21 mouse cellular contexts compared by ENCODE assay signal in the genomic region with DNA sequence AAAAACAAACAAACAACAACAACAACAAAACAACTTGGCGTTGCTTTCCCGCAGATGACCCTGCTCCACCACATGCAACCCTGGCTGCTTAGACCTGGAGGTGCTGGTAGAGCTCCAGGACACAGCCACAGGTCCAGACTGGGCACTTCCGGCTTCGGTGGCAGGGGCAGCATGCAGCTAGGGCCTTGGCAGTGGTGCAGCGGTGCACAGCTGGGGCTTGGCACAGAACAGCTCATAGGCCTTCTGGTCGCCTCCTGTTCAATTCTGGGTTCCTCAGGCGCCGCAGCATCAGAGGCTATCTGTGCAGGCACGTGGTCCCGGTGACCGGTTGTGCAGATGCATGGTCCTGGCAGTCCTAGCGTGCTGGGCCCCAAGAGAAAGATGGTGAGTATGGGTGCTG.
A peak's percentile ranks its signal among the peaks of the same experiment; 100 is the strongest.
DNase-seq lines count a peak whose midpoint lies in the region; ATAC-seq and TF ChIP-seq lines count a peak whose summit lies in the region.
"Had no signal": no experiment of that assay in that cellular context is flagged by ENCODE, and none has a peak within 500 bp of the region (broad histone marks: within the 10 kb centered on the region; RNA-seq: fewer than 3 reads in every experiment).

No protein-coding gene starts in this region.

- no peak overlapping the region for H3K4me2 ChIP-seq in forebrain, postnatal 0 days (ENCODE audit: low read depth)
- H3K4me2 ChIP-seq in hindbrain, embryonic 14.5 days (replicated peaks), result no peak overlapping the region
- H3K4me2 ChIP-seq in hindbrain, embryonic 16.5 days (ENCODE audit: low read length), result no peak overlapping the region
- H3K4me2 ChIP-seq: embryonic facial prominence, embryonic 12.5 days; embryonic facial prominence, embryonic 15.5 days; forebrain, embryonic 13.5 days; forebrain, embryonic 15.5 days had no signal

- no peak overlapping the region for H3K4me3 ChIP-seq in forebrain, postnatal 0 days (ENCODE audit: low read depth, low read length)
- no peak overlapping the region for H3K4me3 ChIP-seq in forebrain, embryonic 10.5 days
- no peak overlapping the region for H3K4me3 ChIP-seq in hindbrain, embryonic 14.5 days (replicated peaks; ENCODE audit: low read length)
- H3K4me3 ChIP-seq in hindbrain, embryonic 16.5 days (ENCODE audit: low read length), result no peak overlapping the region
- H3K4me3 ChIP-seq in megakaryocyte, embryonic 14.5 days (replicated peaks), result peak overlapping the region; percentile 60
- H3K4me3 ChIP-seq: embryonic facial prominence, embryonic 12.5 days; embryonic facial prominence, embryonic 15.5 days; erythroblast, embryonic 14.5 days; forebrain, embryonic 13.5 days; forebrain, embryonic 15.5 days had no signal

- DNase-seq in cerebellum, postnatal 14 days, result peak; percentile 17 to 54
- DNase-seq in cerebellum, adult 18-20 months, result no peak
- DNase-seq in forebrain, postnatal 0 days, result no peak
- no peak for DNase-seq in forebrain, embryonic 10.5 days (ENCODE audit: extremely low spot score, low spot score)
- no peak for DNase-seq in hindbrain, embryonic 14.5 days (ENCODE audit: low spot score)
- DNase-seq: adrenal gland, adult 2 months; adrenal gland, postnatal 10 days; adrenal gland, postnatal 25 days; cerebellum, adult 11 months; cerebellum, adult 8-10 months; cerebellum, adult 9-11 months; cerebellum, postnatal 36 days; embryo, embryonic 11 days had no signal

- ATAC-seq in forebrain, postnatal 0 days, result 0 out of 2 replicates have a peak, but pooled peaks have one; percentile 10
- ATAC-seq in hindbrain, embryonic 14.5 days (ENCODE audit: low FRiP score), result 0 out of 2 replicates have a peak, but pooled peaks have one; percentile 27
- no peak for ATAC-seq in hindbrain, embryonic 16.5 days
- no peak for ATAC-seq in megakaryocyte, adult 5-6 weeks (ENCODE audit: poor library complexity, severe bottlenecking)
- ATAC-seq: forebrain, embryonic 13.5 days; forebrain, embryonic 15.5 days had no signal

- H3K9me3 ChIP-seq in forebrain, postnatal 0 days (ENCODE audit: low read length), result peaks cover 3% of the 10 kb centered on the region; the same call in 1 of the 2 replicates
- peaks cover 35% of the 10 kb centered on the region; the same call in 1 of the 2 replicates for H3K9me3 ChIP-seq in forebrain, embryonic 10.5 days
- 0 out of 2 replicates have a peak, but pooled peaks cover 4% of the 10 kb centered on the region for H3K9me3 ChIP-seq in hindbrain, embryonic 14.5 days (ENCODE audit: control insufficient read depth, low read length)
- 0 out of 2 replicates have a peak, but pooled peaks cover 5% of the 10 kb centered on the region for H3K9me3 ChIP-seq in hindbrain, embryonic 16.5 days (ENCODE audit: control insufficient read depth, low read length)
- peaks cover 32% of the 10 kb centered on the region for H3K9me3 ChIP-seq in megakaryocyte, embryonic 14.5 days
- H3K9me3 ChIP-seq: embryonic facial prominence, embryonic 15.5 days; forebrain, embryonic 15.5 days had no signal

- no peak for TF ChIP-seq CTCF in forebrain, postnatal 0 days (IDR thresholded peaks at IDR 0.05; ENCODE audit: low read depth)

- no peaks in the 10 kb centered on the region for H3K36me3 ChIP-seq in forebrain, postnatal 0 days (ENCODE audit: insufficient read depth)
- H3K36me3 ChIP-seq in forebrain, embryonic 10.5 days (replicated peaks), result no peaks in the 10 kb centered on the region
- no peaks in the 10 kb centered on the region for H3K36me3 ChIP-seq in hindbrain, embryonic 14.5 days (replicated peaks; ENCODE audit: control insufficient read depth, insufficient read depth)
- H3K36me3 ChIP-seq in hindbrain, embryonic 16.5 days (ENCODE audit: control insufficient read depth, insufficient read depth, low read length), result no peaks in the 10 kb centered on the region
- H3K36me3 ChIP-seq in megakaryocyte, embryonic 14.5 days (replicated peaks; ENCODE audit: low read length), result no peaks in the 10 kb centered on the region
- H3K36me3 ChIP-seq: embryonic facial prominence, embryonic 12.5 days; embryonic facial prominence, embryonic 15.5 days; forebrain, embryonic 15.5 days had no signal

- no peak overlapping the region for H3K9ac ChIP-seq in forebrain, postnatal 0 days
- H3K9ac ChIP-seq in hindbrain, embryonic 14.5 days, result no peak overlapping the region
- no peak overlapping the region for H3K9ac ChIP-seq in hindbrain, embryonic 16.5 days (ENCODE audit: low read depth, low read length)
- H3K9ac ChIP-seq: embryonic facial prominence, embryonic 12.5 days; embryonic facial prominence, embryonic 15.5 days; forebrain, embryonic 13.5 days; forebrain, embryonic 15.5 days had no signal

- 97% methylated on average over 12 of the region's 12 CpGs for WGBS in forebrain, postnatal 0 days
- WGBS in forebrain, embryonic 10.5 days, result 89% methylated on average over 12 of the region's 12 CpGs
- 94% methylated on average over 12 of the region's 12 CpGs for WGBS in hindbrain, embryonic 14.5 days
- WGBS in hindbrain, embryonic 16.5 days, result 92% methylated on average over 12 of the region's 12 CpGs

- H3K4me1 ChIP-seq in forebrain, postnatal 0 days (ENCODE audit: insufficient read depth), result no peaks in the 10 kb centered on the region
- H3K4me1 ChIP-seq in forebrain, embryonic 10.5 days, result no peaks in the 10 kb centered on the region
- no peaks in the 10 kb centered on the region for H3K4me1 ChIP-seq in hindbrain, embryonic 14.5 days (replicated peaks; ENCODE audit: control insufficient read depth, insufficient read depth, low read length)
- no peaks in the 10 kb centered on the region for H3K4me1 ChIP-seq in hindbrain, embryonic 16.5 days (ENCODE audit: control insufficient read depth, insufficient read depth, low read depth, low read length)
- H3K4me1 ChIP-seq in megakaryocyte, embryonic 14.5 days, result no peaks in the 10 kb centered on the region
- H3K4me1 ChIP-seq: embryonic facial prominence, embryonic 12.5 days; embryonic facial prominence, embryonic 15.5 days; forebrain, embryonic 13.5 days; forebrain, embryonic 15.5 days had no signal

- no peaks in the 10 kb centered on the region for H3K27me3 ChIP-seq in forebrain, postnatal 0 days (ENCODE audit: insufficient read depth, low read length)
- no peaks in the 10 kb centered on the region for H3K27me3 ChIP-seq in forebrain, embryonic 10.5 days (ENCODE audit: poor library complexity, severe bottlenecking)
- H3K27me3 ChIP-seq in hindbrain, embryonic 14.5 days (ENCODE audit: control insufficient read depth, insufficient read depth, low read length), result no peaks in the 10 kb centered on the region
- no peaks in the 10 kb centered on the region for H3K27me3 ChIP-seq in hindbrain, embryonic 16.5 days (replicated peaks; ENCODE audit: control insufficient read depth, insufficient read depth, low read length)
- no peaks in the 10 kb centered on the region for H3K27me3 ChIP-seq in megakaryocyte, embryonic 14.5 days (replicated peaks)
- H3K27me3 ChIP-seq: embryonic facial prominence, embryonic 12.5 days; embryonic facial prominence, embryonic 15.5 days; forebrain, embryonic 13.5 days; forebrain, embryonic 15.5 days had no signal

- H3K27ac ChIP-seq in forebrain, postnatal 0 days (ENCODE audit: low read depth, low read length), result no peak overlapping the region
- H3K27ac ChIP-seq in forebrain, embryonic 10.5 days, result no peak overlapping the region
- no peak overlapping the region for H3K27ac ChIP-seq in hindbrain, embryonic 14.5 days
- no peak overlapping the region for H3K27ac ChIP-seq in hindbrain, embryonic 16.5 days (ENCODE audit: low read depth, low read length)
- H3K27ac ChIP-seq: embryonic facial prominence, embryonic 12.5 days; embryonic facial prominence, embryonic 15.5 days; forebrain, embryonic 13.5 days; forebrain, embryonic 15.5 days had no signal

Comparison
In these comparisons a context has a peak if more than half of its experiments do, and no peak if none do; other contexts are left out.
1. DNase-seq: peak in cerebellum, postnatal 14 days (2 of 2); none in cerebellum, adult 18-20 months (0 of 2), forebrain, postnatal 0 days (single experiment), forebrain, embryonic 10.5 days (single experiment) and hindbrain, embryonic 14.5 days (single experiment).
2. ATAC-seq: peak in forebrain, postnatal 0 days (single experiment) and hindbrain, embryonic 14.5 days (single experiment); none in hindbrain, embryonic 16.5 days (single experiment) and megakaryocyte, adult 5-6 weeks (single experiment).